Mouse (Mus musculus) right cerebral cortex, postnatal 10 days (tissue): ENCODE results near the gene Ndufv3.
"Not testable (repeated sequence)": the region's sequence is repeated elsewhere in the genome, so short reads cannot be mapped to it uniquely, and the experiment has no call there.

Experiments used
- DNase-seq, 2 experiments: peaks; one replicate each; pipeline ENCODE4 v3.0.0; 2021; ENCODE audit warnings: low spot score in 2 of 2

Ndufv3 gene

GRCm38 (mm10) chr17:31511792-31512495 lies 8.0 kb upstream of the Ndufv3 start:
- DNase-seq, result peak; percentile 94 to 95

GRCm38 (mm10) chr17:31512593-31512992 lies 7.3 kb upstream of the Ndufv3 start:
- no peak for DNase-seq

GRCm38 (mm10) chr17:31514696-31515095 lies 5.2 kb upstream of the Ndufv3 start:
- no peak for DNase-seq

- no peak for DNase-seq
These were observed 470 bp upstream of the Ndufv3 start for GRCm38 (mm10) chr17:31519344-31519945.

- DNase-seq, result peak; percentile 74 to 79
These were observed 980 bp downstream of the Ndufv3 start for GRCm38 (mm10) chr17:31520895-31521294.

- no peak for DNase-seq
These were observed 2.0 kb downstream of the Ndufv3 start for GRCm38 (mm10) chr17:31521948-31522347.

GRCm38 (mm10) chr17:31525114-31525513 lies 5.2 kb downstream of the Ndufv3 start:
- DNase-seq, result no peak

- DNase-seq, result no peak
These were observed 5.9 kb downstream of the Ndufv3 start for GRCm38 (mm10) chr17:31525816-31526215.

GRCm38 (mm10) chr17:31529314-31529713 lies 9.4 kb downstream of the Ndufv3 start:
- DNase-seq, result peak in 1 of 2 experiments; percentile 59

GRCm38 (mm10) chr17:31531441-31532158 lies 11.7 kb downstream of the Ndufv3 start:
- no peak for DNase-seq

- DNase-seq, result not testable (repeated sequence)
These were observed 12.4 kb downstream of the Ndufv3 start for GRCm38 (mm10) chr17:31532331-31532730.

GRCm38 (mm10) chr17:31535358-31535757 lies 15.4 kb downstream of the Ndufv3 start:
- DNase-seq, result no peak

- DNase-seq, result peak; percentile 85 to 87
These were observed 16.1 kb downstream of the Ndufv3 start for GRCm38 (mm10) chr17:31535871-31536629.

GRCm38 (mm10) chr17:31540101-31540500 lies 20.2 kb downstream of the Ndufv3 start:
- no peak for DNase-seq

- DNase-seq, result no peak
These were observed 21.0 kb downstream of the Ndufv3 start for GRCm38 (mm10) chr17:31540809-31541459.

- DNase-seq, result peak; percentile 46 to 59
These were observed 21.5 kb downstream of the Ndufv3 start for GRCm38 (mm10) chr17:31541460-31541831.

GRCm38 (mm10) chr17:31543574-31543973 lies 23.7 kb downstream of the Ndufv3 start:
- DNase-seq, result no peak

GRCm38 (mm10) chr17:31546444-31547196 lies 26.7 kb downstream of the Ndufv3 start:
- DNase-seq, result no peak

- DNase-seq, result no peak
These were observed 28.1 kb downstream of the Ndufv3 start for GRCm38 (mm10) chr17:31547974-31548373.

GRCm38 (mm10) chr17:31549389-31549788 lies 29.5 kb downstream of the Ndufv3 start:
- DNase-seq, result no peak

GRCm38 (mm10) chr17:31552601-31553000 lies 32.7 kb downstream of the Ndufv3 start:
- DNase-seq, result not testable (repeated sequence)
